Mouse (Mus musculus) ovary, postnatal 36 days (tissue): Measurements from ENCODE around the gene Rere.
"Not testable (repeated sequence)": the region's sequence is repeated elsewhere in the genome, so short reads cannot be mapped to it uniquely, and the experiment has no call there.

Experiments
- DNase-seq: peaks from one replicate; pipeline ENCODE4 v3.0.0; 2022; ENCODE audit warnings: low spot score, mixed read lengths

The Rere gene

DNA sequence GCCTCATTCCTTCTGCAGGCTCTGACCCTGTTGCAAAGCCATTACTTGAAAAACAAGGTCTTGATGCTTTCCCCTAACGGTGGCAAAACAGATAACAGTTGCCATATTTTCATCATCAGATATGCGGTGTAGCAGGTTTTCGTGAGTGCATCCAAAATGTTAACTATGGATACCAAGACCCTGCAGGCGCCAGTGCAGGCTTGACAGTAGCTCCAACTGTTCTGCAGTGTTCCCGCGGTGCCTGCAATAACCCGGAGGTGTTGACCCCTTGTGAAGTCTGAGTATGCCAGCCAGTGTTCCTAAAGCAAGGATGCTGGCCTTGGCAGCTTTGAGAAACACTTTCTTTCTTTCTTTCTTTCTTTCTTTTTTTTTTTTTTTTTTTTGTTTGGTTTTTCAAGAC is 26.3 kb upstream of the Rere start:
- no peak for DNase-seq

DNA sequence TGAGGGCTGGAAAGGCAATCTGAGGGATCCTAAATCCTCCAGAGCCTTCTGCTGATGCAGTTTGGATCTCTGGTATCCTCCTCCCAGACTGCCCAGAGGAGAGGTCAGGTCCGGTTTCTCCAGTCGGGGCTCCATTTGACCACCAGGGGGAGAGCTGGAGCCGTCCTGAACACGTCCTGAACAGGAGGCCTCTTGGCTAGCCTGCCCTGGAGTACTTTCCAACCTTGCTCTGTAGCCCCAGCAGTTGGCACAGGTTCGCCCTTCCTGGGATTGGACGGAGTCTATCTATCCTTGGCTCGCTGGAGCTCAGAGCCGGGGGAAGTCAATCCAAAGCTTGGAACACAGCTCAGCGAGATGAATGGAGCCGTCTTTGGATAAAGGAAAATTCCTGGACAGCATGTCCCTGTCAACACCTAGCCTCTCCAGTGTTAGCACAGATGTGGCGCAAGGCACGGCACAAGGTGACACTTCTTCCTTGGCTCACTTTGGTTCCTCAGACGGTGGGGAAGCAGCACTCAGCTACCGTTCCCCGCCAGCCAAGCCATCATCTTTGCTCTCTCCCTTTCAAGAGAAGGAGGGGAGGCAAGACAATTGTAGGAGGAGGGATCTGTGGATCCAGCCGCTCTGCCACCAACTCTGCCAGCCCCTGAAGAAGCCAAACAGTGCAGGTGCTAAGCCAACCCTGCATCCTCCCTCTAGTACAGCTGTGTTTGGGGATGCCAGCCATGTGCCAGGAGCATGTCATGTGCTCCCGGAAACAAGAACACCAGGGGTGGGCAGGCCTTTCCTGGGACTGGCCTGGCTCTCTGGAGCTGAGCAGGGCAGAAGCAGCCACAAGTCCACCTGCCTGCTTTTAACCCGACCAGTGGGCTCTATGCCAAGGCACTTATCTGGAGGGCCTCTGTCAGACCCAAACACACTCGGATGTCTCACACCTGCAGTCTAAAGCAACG is 23.9 kb upstream of the Rere start:
- peak; percentile 83 for DNase-seq

DNA sequence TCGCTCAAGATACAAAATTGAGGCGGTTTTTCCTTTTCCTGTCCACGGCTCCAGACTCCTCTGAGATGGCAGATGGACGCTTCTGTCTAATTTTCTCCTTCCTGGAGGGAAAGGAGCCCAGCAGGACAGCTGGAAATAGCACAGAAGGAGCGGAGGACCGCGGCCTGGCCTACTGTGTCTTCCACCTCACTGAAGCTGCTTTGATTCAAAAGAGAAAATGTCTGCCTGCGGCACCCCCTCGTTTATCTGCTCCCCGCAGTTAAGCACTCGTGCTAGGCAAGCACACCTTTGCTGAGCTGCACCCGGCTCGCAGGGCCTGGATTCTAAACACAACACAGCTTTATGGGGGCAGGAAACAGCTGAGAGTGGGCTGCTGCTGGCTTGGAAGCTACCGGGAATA is 23.1 kb upstream of the Rere start:
- DNase-seq: no peak

DNA sequence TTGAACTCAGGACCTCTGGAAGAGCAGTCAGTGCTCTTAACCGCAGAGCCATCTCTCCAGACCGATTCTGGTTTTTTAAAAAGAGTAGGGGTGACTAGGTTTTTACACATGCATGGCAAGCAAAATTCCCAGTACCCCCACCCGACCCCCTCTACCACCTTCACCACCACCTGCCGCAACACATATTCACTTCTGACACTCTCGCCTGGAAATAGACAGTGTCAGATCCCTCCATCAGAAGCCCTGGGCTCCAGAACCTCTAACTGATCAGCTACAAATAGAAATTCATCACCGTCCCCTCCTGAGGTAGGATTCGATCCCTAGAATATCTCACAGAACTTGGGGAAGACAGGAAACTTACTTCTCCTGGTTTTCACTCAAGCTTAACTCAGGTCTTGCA is 21.9 kb upstream of the Rere start:
- no peak for DNase-seq

DNA sequence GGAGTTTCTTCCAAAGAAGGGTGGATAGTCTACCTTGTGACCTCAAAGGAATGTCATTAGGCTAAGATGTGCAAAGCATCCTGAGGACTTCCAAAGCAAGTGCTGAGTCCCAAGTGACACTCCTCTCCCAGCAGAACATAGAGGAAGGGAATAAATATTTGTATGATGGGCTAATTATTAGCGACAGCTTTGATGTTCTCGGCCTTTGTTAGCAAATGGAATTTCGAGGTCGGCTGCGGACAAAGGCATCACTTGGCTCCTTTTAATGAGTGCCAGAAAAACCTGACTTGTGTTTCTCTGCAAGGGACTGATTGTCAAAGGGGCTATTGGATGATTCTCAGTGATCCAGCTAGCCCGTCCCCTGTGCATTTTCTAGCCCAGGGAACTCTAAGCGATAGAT is 21.3 kb upstream of the Rere start:
- DNase-seq: no peak

DNA sequence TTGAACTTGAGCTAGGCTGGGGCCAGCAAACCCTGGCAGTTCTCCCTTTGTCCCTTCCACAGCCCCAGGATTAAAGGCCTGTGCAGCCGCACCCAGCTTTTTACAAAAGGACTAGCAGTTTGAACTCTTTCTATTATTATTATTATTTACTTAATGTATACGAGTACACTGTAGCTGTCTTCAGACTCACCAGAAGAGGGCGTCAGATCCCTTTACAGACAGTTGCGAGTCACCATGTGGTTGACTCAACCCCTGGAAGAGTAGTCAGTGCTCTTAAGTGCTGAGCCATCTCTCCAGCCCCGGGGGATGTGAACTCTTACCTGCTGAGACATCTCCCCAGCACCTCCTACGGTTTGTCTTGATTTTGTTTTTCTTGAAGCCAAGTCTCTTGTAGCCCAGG is 20.7 kb upstream of the Rere start:
- no peak for DNase-seq

DNA sequence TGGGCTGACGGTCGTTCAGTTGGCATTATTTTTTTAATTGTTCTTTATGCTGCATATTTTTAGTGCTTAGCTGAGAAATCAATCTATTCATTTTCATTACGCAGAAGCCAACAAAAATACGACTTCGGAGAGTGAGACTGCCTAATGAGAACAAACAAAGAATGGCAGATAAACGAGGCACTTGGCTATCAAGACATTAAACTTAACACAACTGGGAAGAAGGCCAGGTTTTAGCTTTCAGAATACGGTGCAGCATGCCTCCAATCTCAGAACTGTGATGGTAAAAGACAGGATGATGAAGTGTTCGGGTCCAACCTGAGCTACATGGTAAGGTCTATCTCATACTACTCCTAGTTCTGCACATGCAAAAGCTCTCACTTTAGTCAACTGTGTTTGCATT is 19.1 kb upstream of the Rere start:
- no peak for DNase-seq

DNA sequence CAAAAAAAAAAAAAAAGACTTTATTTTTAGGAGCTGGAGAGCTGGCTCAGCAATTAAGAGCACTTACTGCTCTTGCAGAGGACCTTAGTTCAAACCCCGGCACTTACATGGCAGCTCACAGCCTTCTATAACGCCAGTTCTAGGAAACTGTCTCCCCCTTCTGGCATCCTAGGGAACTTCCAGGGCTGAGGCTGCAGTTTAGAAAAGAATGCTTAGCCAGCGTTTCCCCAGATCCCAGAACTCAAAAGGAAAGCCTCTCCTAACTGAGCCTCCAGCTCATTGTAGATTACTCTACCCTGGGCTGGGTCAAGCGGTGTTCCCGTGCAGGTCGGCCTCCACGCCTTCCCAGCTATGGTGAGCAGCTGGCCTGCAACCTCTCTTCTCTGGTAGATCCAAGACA is 16.5 kb upstream of the Rere start:
- no peak for DNase-seq

DNA sequence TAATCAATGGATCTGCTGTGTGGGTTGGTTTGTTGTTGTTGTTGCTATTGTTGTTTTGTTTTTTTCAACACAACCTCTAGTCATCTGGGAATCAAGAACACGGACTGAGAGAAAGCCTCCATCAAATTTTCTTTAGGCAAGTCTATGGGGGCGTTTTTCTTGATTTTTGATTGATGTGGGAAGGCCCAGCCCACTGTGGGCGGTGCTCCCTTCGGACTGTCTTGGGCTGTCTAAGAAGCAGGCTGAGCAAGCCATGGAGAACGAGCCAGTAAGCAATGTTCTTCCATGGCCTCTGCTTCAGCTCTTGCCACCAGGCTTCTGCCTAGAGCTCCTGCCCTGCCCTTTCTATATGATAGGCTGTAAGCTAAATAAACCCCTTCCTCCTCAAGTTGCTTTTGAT is 16.0 kb upstream of the Rere start:
- no peak for DNase-seq

DNA sequence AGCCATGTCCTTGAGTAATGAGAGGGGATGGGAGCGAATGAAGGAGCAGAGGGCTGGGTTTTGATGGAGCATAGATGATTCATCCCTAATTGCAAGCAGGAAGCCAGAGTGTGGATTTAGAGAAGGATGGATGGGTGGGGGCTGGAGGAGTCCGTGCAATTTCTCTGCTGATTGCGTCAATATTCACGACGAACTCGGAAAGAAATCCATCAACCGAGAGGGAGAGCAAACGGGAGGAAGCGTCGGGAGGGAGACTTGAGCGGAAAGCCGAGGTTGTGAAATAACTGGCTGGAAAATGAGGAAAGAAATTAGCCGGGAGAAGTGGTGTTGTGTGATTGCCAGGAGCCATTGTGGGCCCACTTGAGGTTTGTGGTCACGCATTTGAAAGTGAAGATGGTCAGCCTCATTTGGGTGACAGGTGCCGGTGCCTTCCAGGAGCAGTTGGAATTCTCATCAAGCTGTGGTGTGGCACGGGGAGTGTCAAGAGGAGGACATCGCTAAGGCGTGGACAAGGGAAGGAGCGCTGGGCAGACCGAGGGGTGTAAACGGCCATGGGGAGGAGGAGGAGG is 14.7 kb upstream of the Rere start:
- no peak for DNase-seq

DNA sequence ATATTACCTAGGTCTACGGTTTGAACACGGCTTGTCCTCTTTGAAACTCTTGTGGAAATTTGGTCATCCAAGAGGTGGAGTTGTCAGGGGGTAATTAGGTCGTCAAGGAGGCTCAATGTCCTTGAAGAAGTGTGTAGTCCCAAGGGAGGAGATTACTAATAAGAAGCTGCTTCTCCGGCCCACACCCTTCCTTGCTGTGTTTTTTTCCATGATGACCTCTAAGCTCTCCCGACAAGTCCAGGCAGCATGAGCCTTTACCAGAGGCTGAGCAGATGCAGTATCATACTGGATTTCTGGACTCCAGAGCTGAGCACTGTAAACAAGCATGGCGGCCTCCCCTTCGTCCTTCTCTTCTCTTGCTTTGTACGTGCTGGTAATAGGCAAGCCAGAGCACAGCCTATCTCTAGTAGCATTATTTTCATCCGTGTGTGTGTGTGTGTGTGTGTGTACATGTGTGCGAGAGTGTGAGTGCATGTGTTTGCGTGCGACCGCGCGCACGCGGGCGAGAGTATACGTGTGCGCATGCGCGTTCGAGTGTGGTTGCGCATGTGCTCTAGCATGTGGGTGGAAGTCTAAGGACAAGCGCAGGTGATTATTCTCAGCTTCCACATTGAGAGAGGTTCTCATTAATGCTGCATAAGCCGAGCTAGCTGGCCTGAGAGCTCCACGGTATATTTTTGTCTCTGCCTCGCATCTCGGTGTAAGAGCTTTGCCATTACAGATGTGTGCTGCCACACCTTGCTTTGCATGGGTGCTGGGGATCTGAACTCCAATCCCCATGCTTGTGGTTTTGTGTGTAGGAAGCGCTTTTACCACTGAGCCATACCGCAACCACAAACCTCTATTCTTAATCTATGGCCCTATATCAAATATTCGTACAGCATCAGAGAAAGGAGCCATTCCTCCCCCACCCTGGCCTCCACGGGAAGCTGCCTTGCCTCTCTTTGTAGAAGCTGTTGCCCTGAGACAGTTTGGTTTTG is 12.5 kb upstream of the Rere start:
- DNase-seq: no peak

DNA sequence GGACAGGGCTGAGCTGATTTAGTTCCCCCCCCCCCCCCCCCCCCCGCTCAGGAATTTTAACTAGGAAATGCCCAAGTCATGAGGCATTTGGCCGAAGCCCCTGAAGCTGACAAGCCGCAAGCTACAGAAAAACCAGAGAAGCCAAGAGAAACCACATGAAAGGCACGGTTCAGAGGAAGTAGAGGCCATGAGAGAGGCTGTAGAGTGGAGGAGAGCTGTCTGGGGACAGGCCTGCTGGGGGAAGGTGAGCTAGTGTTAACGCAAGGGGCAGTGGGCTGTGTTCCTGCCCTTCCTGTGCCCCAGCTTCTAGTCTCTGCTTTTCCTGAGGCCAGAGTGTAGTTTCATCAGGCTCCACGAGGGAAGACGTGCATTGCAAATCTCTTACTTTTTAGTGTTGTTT is 11.8 kb upstream of the Rere start:
- DNase-seq: no peak

DNA sequence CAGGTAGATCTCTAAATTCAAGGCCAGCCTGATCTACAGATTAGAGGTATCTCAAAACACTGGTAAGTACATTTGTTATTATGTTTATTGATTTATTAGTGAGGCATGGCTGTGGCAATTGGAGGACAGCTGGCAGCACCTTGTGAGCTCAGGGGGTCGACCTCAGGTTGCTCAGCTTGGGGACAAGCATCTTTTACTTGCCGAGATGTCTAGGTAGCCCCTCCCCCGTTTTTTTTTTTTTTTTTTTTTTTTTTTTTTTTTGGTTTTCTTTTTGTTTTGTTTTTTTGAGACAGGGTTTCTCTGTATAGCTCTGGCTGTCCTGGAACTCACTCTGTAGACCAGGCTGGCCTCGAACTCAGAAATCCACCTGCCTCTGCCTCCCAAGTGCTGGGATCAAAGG is 10.7 kb upstream of the Rere start:
- DNase-seq: not testable (repeated sequence)

DNA sequence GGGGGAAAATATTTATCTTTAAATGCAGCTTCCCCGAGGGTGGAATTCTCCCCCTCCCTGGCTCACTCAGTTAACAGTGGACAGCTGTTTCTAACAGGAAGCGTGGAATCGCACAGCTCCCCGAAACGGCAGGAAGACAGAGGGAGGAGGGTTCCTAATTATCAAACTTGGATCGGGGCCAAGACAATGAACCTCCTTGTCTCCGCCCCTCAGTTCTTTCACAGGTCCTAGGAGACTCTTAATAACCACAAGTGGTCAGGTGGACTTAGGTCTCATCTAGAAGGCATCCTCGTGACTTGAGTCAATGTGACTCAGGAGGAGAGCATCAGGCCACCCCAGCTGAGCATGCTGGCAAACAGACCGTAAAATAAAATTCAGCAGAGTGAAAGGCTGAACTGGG is 8.7 kb upstream of the Rere start:
- no peak for DNase-seq

DNA sequence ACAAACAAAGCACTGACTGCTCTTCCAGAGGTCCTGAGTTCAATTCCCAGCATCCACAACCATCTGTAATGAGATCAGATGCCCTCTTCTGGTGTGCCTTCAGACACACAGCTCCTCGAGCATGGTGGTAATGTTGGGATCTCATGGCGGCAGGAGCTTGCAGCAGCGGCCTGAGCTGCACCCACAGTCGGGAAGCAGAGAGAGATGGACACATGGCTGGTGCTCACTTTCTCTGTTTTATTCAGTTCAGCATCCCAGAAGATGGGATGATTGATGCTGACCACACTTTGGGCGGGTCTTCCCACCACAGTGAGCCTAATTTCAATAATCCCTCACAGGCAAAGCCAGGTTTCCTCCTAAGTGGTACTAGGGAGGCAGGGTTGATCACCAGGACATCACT is 5.9 kb upstream of the Rere start:
- DNase-seq: no peak

DNA sequence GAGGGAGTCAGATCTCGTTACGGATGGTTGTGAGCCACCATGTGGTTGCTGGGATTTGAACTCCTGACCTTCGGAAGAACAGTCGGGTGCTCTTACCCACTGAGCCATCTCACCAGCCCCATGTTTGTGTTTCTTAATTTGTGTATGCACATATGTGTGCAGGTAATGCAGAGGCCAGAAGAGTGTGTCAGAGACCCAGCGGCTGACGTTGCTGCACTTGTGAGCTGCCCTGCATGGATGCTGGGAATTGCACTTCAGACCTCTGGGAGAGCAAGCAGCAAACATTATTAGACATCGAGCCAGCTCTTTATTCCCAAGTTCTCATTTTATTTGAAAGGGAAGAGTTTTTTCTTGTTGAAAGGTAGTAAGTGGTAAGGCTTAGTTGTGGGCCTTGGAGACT is 2.1 kb upstream of the Rere start:
- not testable (repeated sequence) for DNase-seq

DNA sequence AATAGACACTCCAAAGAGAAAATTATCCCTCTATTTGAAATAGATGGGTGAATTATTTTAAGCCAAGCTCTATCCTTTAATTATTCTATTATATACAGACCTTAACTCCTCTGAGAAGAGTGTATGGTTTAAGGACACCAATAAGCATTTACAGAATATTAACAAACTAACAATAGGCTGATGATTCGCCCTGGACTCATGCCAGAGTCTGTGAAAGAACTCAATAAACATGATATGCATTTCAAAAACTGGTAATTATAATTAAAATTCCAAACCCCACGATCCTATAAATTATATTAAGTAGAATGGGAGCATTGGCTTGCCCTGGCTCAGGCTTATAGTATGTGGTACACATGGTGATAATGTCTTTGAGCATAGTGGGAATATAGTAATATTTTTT is 1.4 kb upstream of the Rere start:
- DNase-seq: no peak

DNA sequence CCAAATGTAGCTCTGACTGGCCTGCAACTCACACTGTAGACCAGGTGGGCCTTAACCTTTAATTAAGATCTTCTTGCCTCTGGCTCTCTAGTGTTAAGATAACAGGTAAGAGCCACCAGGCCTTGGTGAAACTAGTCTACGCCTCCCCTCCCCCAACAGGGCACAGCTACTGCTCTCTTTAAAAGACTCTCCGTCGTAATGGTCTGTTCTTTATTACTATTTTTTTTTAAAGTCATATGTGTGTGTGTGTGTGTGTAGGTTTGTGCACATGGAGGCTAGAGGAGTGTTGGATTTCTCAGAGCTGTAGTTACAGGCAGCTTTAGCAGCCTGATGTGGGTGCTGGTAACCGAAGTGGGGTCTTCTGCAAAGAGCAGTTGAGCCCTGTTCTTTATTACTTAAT is 987 bp upstream of the Rere start:
- no peak for DNase-seq

DNA sequence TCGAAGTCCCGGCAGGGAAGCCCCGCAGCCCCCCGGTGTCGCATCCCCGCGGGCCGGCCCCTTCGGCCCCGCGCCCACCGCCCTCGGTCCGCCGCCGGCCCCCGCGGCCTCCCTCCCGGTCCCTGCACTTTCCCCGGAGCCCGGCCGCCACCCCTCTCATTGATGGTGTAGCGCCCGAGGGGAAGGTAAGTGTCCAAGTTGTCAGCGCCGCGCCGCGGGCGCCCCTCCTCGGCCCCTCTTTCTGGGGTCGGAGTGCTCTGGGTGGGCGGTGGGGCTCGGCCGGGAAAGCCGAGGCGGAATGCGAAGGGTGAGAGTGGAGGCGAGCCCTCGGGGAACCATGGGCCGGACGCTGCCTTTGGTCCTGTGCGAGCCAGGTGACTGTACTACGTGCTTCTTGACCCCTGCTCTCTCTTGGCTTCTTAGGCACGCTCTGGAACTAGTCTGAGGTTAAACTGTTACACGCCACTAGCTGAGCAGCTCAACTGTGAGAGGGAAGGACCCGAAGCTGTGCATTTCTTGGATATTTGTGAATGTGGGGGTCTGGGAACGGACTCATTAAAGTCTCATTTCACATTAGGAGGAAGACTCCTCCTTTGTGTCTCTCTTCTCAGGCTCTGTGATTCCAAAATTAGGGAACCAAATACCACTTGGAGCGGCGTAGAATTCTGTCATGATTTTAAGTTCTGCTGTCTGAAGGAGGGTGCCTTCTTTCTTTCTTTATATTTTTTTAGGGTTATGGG is 615 bp downstream of the Rere start:
- DNase-seq: peak; percentile 58

DNA sequence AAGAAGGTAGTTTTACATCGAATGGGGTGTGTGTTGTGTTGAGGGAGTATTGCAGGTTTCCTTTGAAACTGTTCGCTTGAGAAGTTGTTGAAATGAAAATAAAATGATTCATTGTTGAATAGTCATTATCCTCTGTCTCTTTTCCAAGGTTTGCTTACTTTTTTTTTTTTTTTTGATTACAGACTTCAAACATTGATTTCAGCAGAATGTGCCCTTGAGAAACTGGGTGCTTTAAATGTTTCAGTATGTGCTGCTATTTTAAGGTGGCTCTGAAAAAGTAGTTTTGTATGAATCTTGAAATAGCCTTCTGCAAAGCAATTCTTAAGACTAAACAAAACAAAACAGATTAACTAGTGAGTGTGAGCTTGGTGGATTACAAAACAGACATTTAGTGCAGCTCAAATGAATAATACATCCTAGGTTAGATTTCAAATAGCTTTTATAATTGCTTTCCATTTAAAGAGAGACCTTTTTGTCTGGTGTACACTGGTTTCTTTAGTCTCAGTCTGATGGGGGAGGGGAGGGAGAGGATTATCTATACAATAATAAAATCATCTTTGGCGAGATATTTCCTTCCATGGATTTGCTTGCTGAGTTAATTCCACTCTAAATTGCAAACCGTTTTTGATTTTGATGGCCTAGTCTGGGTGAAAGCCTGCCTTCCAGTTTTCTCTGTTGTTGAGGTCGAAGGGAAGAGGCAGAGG is 1.3 kb downstream of the Rere start:
- no peak for DNase-seq

DNA sequence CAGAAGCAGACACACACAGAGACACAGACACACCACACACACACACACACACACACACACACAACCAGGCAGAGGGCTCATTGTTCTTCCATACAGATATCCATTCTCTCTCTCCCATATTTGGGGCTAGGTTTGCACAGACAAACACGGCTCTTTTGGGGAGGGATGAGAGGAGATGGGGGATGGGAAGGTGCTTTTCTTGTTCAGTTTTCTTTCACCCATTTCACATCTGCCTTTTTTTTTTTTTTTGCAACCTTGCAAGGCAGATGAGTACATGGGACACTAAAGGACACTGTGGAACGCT is 1.8 kb downstream of the Rere start:
- DNase-seq: no peak

DNA sequence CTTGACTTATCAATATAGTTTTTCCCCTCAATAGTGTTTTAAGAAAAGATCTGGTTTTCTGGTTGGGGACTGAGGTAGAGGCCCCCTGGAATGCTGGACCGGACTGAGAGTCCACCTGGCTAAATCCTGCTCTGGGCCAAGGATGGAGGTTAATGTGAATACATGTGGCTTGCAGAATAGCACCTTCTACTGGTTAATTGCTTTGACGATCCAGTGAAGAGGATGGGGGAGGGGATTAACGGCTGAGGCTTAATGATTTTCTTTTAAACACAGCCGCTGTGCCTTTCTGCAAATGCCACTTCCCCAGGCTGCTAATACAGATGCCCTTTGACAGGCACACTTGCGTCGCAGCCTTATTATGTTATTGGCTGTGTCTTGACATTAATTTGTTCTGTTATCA is 2.5 kb downstream of the Rere start:
- no peak for DNase-seq
